19 mouse cellular contexts compared by ENCODE assay signal in genomic region chr1:20409411-20409967, GRCm38 (mm10).
DNase-seq lines count a peak whose midpoint lies in the region; ATAC-seq and TF ChIP-seq lines count a peak whose summit lies in the region.
"Had no signal": no experiment of that assay in that cellular context is flagged by ENCODE, and none has a peak within 500 bp of the region (broad histone marks: within the 10 kb centered on the region; RNA-seq: fewer than 3 reads in every experiment).

No protein-coding gene starts in this region.

- 0 out of 2 replicates have a peak, but pooled peaks cover 2% of the 10 kb centered on the region for H3K4me1 ChIP-seq in forebrain, embryonic 13.5 days
- no peaks in the 10 kb centered on the region for H3K4me1 ChIP-seq in forebrain, embryonic 11.5 days (replicated peaks; ENCODE audit: control insufficient read depth, insufficient read depth, low read length)
- peaks cover 6% of the 10 kb centered on the region for H3K4me1 ChIP-seq in midbrain, embryonic 10.5 days
- H3K4me1 ChIP-seq in midbrain, embryonic 15.5 days = no peaks in the 10 kb centered on the region
- no peaks in the 10 kb centered on the region for H3K4me1 ChIP-seq in forebrain, postnatal 0 days (ENCODE audit: insufficient read depth)
- H3K4me1 ChIP-seq: embryonic facial prominence, embryonic 15.5 days; neural tube, embryonic 15.5 days had no signal

- WGBS in forebrain, embryonic 13.5 days = 54% methylated on average over 5 of the region's 5 CpGs
- 58% methylated on average over 5 of the region's 5 CpGs for WGBS in forebrain, embryonic 11.5 days
- WGBS in midbrain, embryonic 10.5 days = 71% methylated on average over 5 of the region's 5 CpGs
- WGBS in midbrain, embryonic 15.5 days = 49% methylated on average over 5 of the region's 5 CpGs
- 37% methylated on average over 5 of the region's 5 CpGs for WGBS in forebrain, postnatal 0 days

- TF ChIP-seq CTCF in forebrain, postnatal 0 days (IDR thresholded peaks at IDR 0.05; ENCODE audit: low read depth) = no peak

- ATAC-seq in forebrain, embryonic 13.5 days = peak; percentile 53; the same call in 1 of the 2 replicates
- no peak for ATAC-seq in forebrain, embryonic 11.5 days (replicated peaks; ENCODE audit: low FRiP score)
- ATAC-seq in midbrain, embryonic 15.5 days (replicated peaks) = no peak
- ATAC-seq in forebrain, postnatal 0 days = peak; percentile 77
- ATAC-seq: activated CD4-positive, CD25-positive, alpha-beta regulatory T cell, adult 4 months; inflammation-experienced regulatory T-cells, adult 6 months had no signal

- H3K36me3 ChIP-seq in forebrain, embryonic 13.5 days (ENCODE audit: poor library complexity, severe bottlenecking) = no peaks in the 10 kb centered on the region
- H3K36me3 ChIP-seq in forebrain, embryonic 11.5 days (ENCODE audit: control insufficient read depth, insufficient read depth, low read length) = no peaks in the 10 kb centered on the region
- H3K36me3 ChIP-seq in midbrain, embryonic 10.5 days = no peaks in the 10 kb centered on the region
- H3K36me3 ChIP-seq in midbrain, embryonic 15.5 days (replicated peaks) = no peaks in the 10 kb centered on the region
- no peaks in the 10 kb centered on the region for H3K36me3 ChIP-seq in forebrain, postnatal 0 days (ENCODE audit: insufficient read depth)
- H3K36me3 ChIP-seq: embryonic facial prominence, embryonic 15.5 days; neural tube, embryonic 15.5 days had no signal

- no peaks in the 10 kb centered on the region for H3K27me3 ChIP-seq in forebrain, embryonic 13.5 days
- no peaks in the 10 kb centered on the region for H3K27me3 ChIP-seq in forebrain, embryonic 11.5 days (ENCODE audit: control insufficient read depth, insufficient read depth, low read length)
- H3K27me3 ChIP-seq in midbrain, embryonic 10.5 days (ENCODE audit: low read depth, poor library complexity, severe bottlenecking) = no peaks in the 10 kb centered on the region
- no peaks in the 10 kb centered on the region for H3K27me3 ChIP-seq in midbrain, embryonic 15.5 days (replicated peaks)
- no peaks in the 10 kb centered on the region for H3K27me3 ChIP-seq in forebrain, postnatal 0 days (ENCODE audit: insufficient read depth, low read length)
- H3K27me3 ChIP-seq: embryonic facial prominence, embryonic 15.5 days; neural tube, embryonic 15.5 days had no signal

- H3K4me3 ChIP-seq in forebrain, embryonic 13.5 days = no peak overlapping the region
- H3K4me3 ChIP-seq in forebrain, embryonic 11.5 days (ENCODE audit: low read depth, low read length) = no peak overlapping the region
- H3K4me3 ChIP-seq in midbrain, embryonic 10.5 days = no peak overlapping the region
- no peak overlapping the region for H3K4me3 ChIP-seq in midbrain, embryonic 15.5 days
- no peak overlapping the region for H3K4me3 ChIP-seq in forebrain, postnatal 0 days (ENCODE audit: low read depth, low read length)
- H3K4me3 ChIP-seq: embryonic facial prominence, embryonic 15.5 days; neural tube, embryonic 15.5 days had no signal

- no peak overlapping the region for H3K9ac ChIP-seq in forebrain, embryonic 13.5 days
- H3K9ac ChIP-seq in forebrain, embryonic 11.5 days (ENCODE audit: low read length) = no peak overlapping the region
- H3K9ac ChIP-seq in midbrain, embryonic 15.5 days = no peak overlapping the region
- H3K9ac ChIP-seq in forebrain, postnatal 0 days = no peak overlapping the region
- H3K9ac ChIP-seq: embryonic facial prominence, embryonic 15.5 days; neural tube, embryonic 15.5 days had no signal

- H3K4me2 ChIP-seq in forebrain, embryonic 13.5 days = no peak overlapping the region
- H3K4me2 ChIP-seq in forebrain, embryonic 11.5 days (ENCODE audit: low read depth, low read length, severe bottlenecking) = no peak overlapping the region
- H3K4me2 ChIP-seq in midbrain, embryonic 15.5 days = no peak overlapping the region
- no peak overlapping the region for H3K4me2 ChIP-seq in forebrain, postnatal 0 days (ENCODE audit: low read depth)
- H3K4me2 ChIP-seq: embryonic facial prominence, embryonic 15.5 days; neural tube, embryonic 15.5 days had no signal

- H3K9me3 ChIP-seq in forebrain, embryonic 13.5 days (replicated peaks) = no peaks in the 10 kb centered on the region
- no peaks in the 10 kb centered on the region for H3K9me3 ChIP-seq in forebrain, embryonic 11.5 days (ENCODE audit: control insufficient read depth, low read length)
- no peaks in the 10 kb centered on the region for H3K9me3 ChIP-seq in midbrain, embryonic 10.5 days (replicated peaks)
- no peaks in the 10 kb centered on the region for H3K9me3 ChIP-seq in midbrain, embryonic 15.5 days
- no peaks in the 10 kb centered on the region for H3K9me3 ChIP-seq in forebrain, postnatal 0 days (ENCODE audit: low read length)
- H3K9me3 ChIP-seq: embryonic facial prominence, embryonic 15.5 days; neural tube, embryonic 15.5 days had no signal

- no peak overlapping the region for H3K27ac ChIP-seq in forebrain, embryonic 13.5 days
- H3K27ac ChIP-seq in forebrain, embryonic 11.5 days (ENCODE audit: low read depth, low read length) = no peak overlapping the region
- no peak overlapping the region for H3K27ac ChIP-seq in midbrain, embryonic 10.5 days (replicated peaks)
- no peak overlapping the region for H3K27ac ChIP-seq in midbrain, embryonic 15.5 days
- no peak overlapping the region for H3K27ac ChIP-seq in forebrain, postnatal 0 days (ENCODE audit: low read depth, low read length)
- H3K27ac ChIP-seq: embryonic facial prominence, embryonic 15.5 days; kidney, postnatal 0 days; neural tube, embryonic 15.5 days had no signal

- DNase-seq in forebrain, embryonic 11.5 days (ENCODE audit: low spot score) = no peak
- peak; percentile 18 for DNase-seq in midbrain, embryonic 10.5 days (ENCODE audit: low spot score)
- DNase-seq in fat pad, adult 2 months (ENCODE audit: extremely low read depth, low read depth, low spot score) = peak; percentile 39
- DNase-seq in forebrain, postnatal 0 days = peak; percentile 24
- DNase-seq in urinary bladder, adult 2 months (ENCODE audit: low spot score) = no peak
- DNase-seq: adrenal gland, adult 8-10 months; cerebellum, adult 9-10 months; gastrocnemius, postnatal 14 days; kidney, adult 18-20 months; lung, postnatal 4 days; right cerebral cortex, postnatal 25 days; spleen, adult 18-20 months had no signal

Comparison
In these comparisons a context has a peak if more than half of its experiments do, and no peak if none do; other contexts are left out.
1. ATAC-seq: peak in forebrain, embryonic 13.5 days (single experiment) and forebrain, postnatal 0 days (single experiment); none in forebrain, embryonic 11.5 days (single experiment) and midbrain, embryonic 15.5 days (single experiment).
2. DNase-seq: peak in midbrain, embryonic 10.5 days (single experiment), fat pad, adult 2 months (single experiment) and forebrain, postnatal 0 days (single experiment); none in forebrain, embryonic 11.5 days (single experiment) and urinary bladder, adult 2 months (single experiment).